Mouse (Mus musculus) erythroblast, embryonic 14.5 days (primary cell): Measurements from ENCODE around the gene Dusp15.

Source experiments
- GATA1 ChIP-seq: IDR thresholded peaks from 2 replicates; pipeline ENCODE4 v1.6.1; 2012; ENCODE audit warnings: low read length, inconsistent platforms, mixed read lengths
- TAL1 ChIP-seq: IDR thresholded peaks from 3 replicates; pipeline ENCODE4 v1.6.1; 2012; ENCODE audit warnings: low read length, inconsistent platforms, mixed read lengths

DNA sequence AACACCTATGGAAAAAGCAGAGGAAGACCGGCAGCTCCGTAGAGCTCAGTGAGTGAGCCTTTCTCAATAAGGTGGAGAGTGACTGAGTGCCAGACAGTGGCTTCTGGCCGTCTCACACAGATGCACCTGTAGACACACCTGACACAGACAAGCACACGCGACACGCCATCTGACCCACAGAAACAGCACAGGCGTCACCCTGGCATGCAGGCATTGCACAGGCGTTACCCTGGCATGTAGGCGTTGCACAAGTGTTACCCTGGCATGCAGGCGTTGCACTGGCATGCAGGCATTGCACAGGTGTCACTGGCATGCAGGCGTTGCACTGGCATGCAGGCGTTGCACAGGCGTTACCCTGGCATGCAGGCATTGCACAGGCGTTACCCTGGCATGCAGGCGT lies 50.2 kb downstream of the Dusp15 start:
- TF ChIP-seq TAL1 (no peak), GATA1 (no peak)
